Mouse (Mus musculus) layer of hippocampus, adult 9-11 months (tissue): ENCODE measurements at regions not wholly inside any gene's neighbourhood (a gene's known extent, or its start where the extent isn't known, plus 50 kb on each side); places are given as distances from the start of the nearest gene placed in this dataset.

Source experiments
- DNase-seq: peaks from one replicate; pipeline ENCODE4 v3.0.0; 2022

- no peak for DNase-seq
Measured at GRCm38 (mm10) chr16:30118876-30119275, 54.7 kb downstream of the Hes1 start.

- no peak for DNase-seq
Measured at GRCm38 (mm10) chr16:30120330-30121265, 56.4 kb downstream of the Hes1 start.

- DNase-seq, result no peak
Measured at GRCm38 (mm10) chr16:30121596-30121995, 57.4 kb downstream of the Hes1 start.

- DNase-seq, result no peak
Measured at GRCm38 (mm10) chr16:30122211-30123070, 58.3 kb downstream of the Hes1 start.

GRCm38 (mm10) chr16:30127015-30127414 is 62.8 kb downstream of the Hes1 start:
- no peak for DNase-seq

GRCm38 (mm10) chr16:30128787-30129186 is 64.6 kb downstream of the Hes1 start:
- no peak for DNase-seq

GRCm38 (mm10) chr16:30129218-30130112 is 65.3 kb downstream of the Hes1 start:
- DNase-seq, result no peak

DNA sequence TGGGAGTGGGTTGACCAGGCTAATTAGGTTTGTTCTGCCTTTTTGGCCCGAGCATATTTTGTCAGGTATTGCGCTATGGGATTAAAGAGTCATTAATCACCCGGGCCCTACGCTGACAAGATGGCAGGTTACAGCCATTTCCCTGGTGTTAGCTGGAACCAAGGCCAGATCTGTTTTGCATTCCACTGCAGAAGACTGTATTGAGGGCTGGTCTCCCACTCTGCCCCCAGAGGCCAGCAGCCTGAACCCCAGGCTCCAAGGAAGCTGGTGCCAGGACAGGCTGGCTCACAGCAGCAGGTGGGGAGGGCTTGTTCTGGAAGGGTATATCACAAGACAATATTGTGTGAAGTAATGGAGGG is 65.9 kb downstream of the Hes1 start:
- no peak for DNase-seq

DNA sequence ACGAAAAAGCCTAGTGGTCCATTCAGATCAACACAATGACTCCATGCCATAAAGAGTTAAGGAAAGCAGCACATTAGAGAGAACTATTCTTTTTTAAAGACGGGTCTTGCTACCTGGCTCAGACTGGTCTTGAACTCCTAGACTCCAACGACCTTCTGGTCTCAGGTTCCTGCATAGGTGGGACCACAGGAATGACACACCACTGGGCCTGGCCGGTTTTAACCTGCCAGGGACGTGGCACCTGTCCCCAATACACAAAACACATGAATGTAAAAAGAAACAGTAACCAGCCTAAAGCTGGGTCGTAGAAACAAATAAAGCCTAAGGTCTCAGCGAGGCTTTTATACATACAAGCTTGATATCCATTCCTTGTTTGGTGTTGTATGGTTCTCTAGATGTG is 67.9 kb downstream of the Hes1 start:
- DNase-seq, result no peak

GRCm38 (mm10) chr16:30134642-30135165 is 70.5 kb downstream of the Hes1 start:
- DNase-seq, result no peak

- no peak for DNase-seq
Measured at GRCm38 (mm10) chr16:30136849-30137248, 72.7 kb downstream of the Hes1 start.

DNA sequence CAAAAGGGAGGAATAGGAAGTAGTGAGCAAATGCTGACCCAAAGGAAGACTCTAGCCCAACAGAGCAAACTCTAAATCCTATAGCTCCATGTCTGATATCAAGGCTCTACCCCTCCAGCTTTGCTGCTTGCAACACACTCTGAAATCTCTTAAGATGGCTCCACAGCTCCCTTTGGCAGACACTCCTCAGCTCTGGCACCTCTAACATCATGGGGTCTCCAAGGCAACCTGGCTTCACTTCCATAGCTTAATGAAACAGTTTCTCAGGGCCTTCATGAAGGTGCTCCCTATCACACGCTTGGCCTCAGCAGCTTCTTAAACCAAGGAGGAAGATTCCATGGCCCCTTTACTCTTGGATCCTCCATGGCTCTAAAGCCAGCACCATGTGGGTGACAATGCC is 73.6 kb downstream of the Hes1 start:
- DNase-seq, result no peak

- no peak for DNase-seq
Measured at GRCm38 (mm10) chr16:30144818-30145464, 80.8 kb downstream of the Hes1 start.

DNA sequence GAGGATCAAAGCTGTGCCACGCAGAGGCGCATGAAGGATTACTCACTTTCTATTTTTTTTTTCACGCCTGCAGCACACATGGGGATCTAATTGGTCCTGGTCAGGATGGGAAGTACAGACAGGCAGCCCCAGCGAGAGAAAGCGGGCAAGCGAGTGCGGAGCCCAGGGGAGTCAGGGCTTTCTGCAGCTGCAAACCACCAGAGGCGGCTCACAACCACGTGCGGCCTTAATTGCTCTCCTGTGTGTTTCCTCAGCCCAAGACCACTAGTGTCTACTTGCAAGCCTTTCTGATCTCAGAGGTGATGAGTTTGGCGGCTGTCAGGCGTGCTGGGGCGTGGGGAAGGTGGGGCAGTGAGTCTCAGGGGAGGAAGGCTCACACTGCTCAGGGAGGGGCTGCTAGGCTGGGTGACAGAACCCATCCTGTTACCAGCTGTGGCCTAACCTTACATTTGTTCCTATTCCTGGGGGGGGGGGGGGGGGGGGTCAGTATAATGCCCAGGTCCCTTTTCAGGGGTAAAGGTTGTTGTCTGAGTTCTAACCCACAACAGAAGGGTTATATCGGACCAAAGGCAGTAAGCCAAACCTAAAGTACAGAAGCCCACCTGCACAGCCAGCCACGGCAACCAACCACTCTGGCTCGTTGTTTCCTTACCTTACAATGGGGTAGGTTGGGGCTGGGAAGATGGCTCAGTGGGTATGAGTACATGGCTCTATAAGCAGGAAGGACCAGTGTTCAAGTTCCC is 81.5 kb downstream of the Hes1 start:
- no peak for DNase-seq

- DNase-seq, result no peak
Measured at GRCm38 (mm10) chr16:30146208-30146525, 82.0 kb downstream of the Hes1 start.

DNA sequence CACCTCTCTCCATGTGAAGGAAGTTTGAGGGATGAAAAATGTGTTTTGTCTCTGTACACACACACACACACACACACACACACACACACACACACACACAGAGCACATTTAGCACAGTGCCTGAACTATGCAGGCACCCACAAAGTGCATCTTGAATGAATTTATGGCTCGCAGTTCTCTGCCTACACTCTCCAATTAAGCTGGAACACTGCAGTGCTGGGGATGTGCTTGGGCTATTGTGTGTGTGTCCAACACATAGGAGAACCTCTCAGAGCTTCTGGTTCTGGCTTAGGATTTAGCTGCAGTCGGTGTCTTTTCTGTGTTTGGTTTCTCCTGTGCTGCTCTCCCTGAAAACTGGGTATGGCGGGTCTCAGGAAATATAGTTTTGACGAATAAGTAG is 83.1 kb downstream of the Hes1 start:
- DNase-seq, result no peak

DNA sequence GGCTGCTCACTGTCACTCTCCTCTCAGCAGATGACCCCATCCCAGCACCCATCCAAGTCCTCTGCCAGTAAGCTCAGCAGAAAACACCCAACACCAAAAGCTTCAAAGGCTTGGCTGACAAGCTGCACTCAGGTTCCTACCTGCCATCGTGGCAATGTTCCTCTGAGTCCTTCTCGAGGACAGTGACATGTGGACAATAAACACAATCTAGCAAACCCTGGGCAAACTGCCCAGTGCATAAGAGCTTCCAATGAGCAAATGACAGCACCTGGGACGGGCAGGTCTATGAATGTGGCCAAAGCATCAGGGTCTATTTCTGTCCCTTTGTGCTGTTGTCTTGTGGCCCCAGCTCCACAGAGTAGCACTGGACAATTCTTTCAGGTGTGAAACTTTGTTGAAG is 86.9 kb downstream of the Hes1 start:
- DNase-seq, result no peak

- peak; percentile 49 for DNase-seq
Measured at GRCm38 (mm10) chr16:30155070-30155469, 90.9 kb downstream of the Hes1 start.

DNA sequence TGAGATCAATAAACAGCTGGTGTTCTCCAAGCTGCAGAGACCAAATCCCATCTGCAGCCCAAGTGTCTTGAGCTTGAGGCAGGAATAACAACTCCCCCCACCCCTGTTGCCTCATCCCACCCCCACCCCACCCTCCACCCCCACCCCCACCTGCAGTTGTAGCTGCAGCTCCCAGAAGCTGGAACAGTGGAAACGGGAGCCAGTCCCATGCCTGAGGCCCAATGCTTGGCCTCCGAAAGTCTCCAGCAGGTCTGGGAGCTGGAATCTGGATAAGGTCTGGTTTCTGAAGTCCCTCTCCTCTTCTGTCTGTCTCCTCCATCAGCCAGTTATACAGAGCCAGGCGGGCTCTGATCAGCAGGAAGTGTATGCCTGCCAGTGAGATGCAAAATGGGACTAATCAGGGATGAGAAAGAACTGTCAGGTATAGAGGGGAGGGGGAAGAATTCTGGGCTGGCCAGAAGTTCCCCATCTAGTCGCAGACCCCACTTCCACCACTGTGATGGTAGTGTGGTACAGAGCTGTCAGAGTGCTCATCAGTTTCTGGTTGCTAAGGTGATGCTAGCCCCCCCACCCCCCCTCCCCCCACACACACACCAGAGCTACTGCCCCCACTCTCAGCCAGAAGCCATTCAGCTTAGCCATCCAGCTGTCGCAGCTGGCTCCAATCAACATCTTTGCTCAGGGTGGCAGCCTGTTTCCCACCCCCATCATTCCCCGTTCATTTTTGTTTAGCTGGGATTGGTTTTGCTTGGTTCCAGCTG is 91.5 kb downstream of the Hes1 start:
- DNase-seq, result no peak

GRCm38 (mm10) chr16:30158184-30158583 is 94.0 kb downstream of the Hes1 start:
- DNase-seq, result no peak

DNA sequence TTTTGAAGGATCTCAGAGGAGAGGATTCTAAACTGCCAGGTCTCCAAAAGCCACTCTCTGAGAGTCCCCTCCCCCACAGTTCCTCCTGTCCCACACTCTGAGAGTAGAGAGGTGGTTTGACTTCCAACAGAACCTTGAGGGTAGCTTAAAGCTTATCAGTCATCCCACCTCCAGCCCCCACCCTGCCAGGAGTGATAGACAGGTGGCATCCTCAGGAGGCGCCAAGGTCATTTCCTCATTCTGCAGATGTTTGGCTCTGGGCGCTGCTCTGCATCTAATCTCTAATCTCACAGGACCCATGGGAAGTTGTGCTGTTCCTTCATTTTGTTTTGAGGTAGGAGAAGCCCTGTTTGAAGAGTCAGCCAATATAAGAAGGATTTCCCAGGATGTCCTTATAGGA is 96.2 kb downstream of the Hes1 start:
- DNase-seq, result no peak
